Mouse (Mus musculus) forebrain, embryonic 14.5 days (tissue): ENCODE results near the gene Dmrt2. TPM values are rescaled to one million over a fixed set of nuclear protein-coding genes. Genes with fewer than 3 reads are reported as not detected.

Source experiments
- ATAC-seq: fragments of 200-750 bp; cut with Nextera tagmentation; 2 replicates; pipeline ENCODE4 v1.8.0; 2017; ENCODE audit warnings: mild to moderate bottlenecking, moderate library complexity
- DNase-seq: peaks from one replicate; pipeline ENCODE4 v3.0.0-alpha.2; 2015; ENCODE audit warnings: low spot score
- H3K27ac ChIP-seq: fragments of 300-500 bp; sonication (generic); 2 replicates; pipeline ENCODE4 v1.5.1; 2014; ENCODE audit warnings: low read depth, mild to moderate bottlenecking, control low read depth, low read length, moderate library complexity
- H3K27me3 ChIP-seq: fragments of 300-500 bp; sonication (generic); replicated peaks from 2 replicates; pipeline ENCODE4 v1.6.1; 2014; ENCODE audit warnings: low read length, control low read depth, mixed read lengths; ENCODE audit not compliant: control insufficient read depth, insufficient read depth
- H3K36me3 ChIP-seq: fragments of 300-500 bp; sonication (generic); 2 replicates; pipeline ENCODE4 v1.6.1; 2014; ENCODE audit warnings: low read length, control low read depth; ENCODE audit not compliant: control insufficient read depth, insufficient read depth
- H3K4me1 ChIP-seq: fragments of 300-500 bp; sonication (generic); 2 replicates; pipeline ENCODE4 v1.6.1; 2014; ENCODE audit warnings: antibody characterized with exemption, low read length, control low read depth; ENCODE audit not compliant: control insufficient read depth, insufficient read depth
- H3K4me2 ChIP-seq: fragments of 300-500 bp; sonication (generic); 2 replicates; pipeline ENCODE4 v1.6.1; 2014; ENCODE audit warnings: mild to moderate bottlenecking, control low read depth, low read length
- H3K4me3 ChIP-seq: fragments of 300-500 bp; sonication (generic); 2 replicates; pipeline ENCODE4 v1.5.1; 2014; ENCODE audit warnings: low read depth, low read length, control low read depth
- H3K9ac ChIP-seq: fragments of 300-500 bp; sonication (generic); 2 replicates; pipeline ENCODE4 v1.6.1; 2014; ENCODE audit warnings: mild to moderate bottlenecking, low read length, control low read depth, moderate library complexity
- H3K9me3 ChIP-seq: fragments of 300-500 bp; sonication (generic); replicated peaks from 2 replicates; pipeline ENCODE4 v1.6.1; 2016; ENCODE audit warnings: low read length, control low read depth, mixed read lengths; ENCODE audit not compliant: control insufficient read depth
- WGBS: fragments of 180-500 bp; shearing (Covaris S2); extraction: QIAGEN DNeasy Blood & Tissue Kit; methylation state at CpG from one replicate; pipeline ENCODE4 v1.1.7; 2014; 5-methylcytosine and 5-hydroxymethylcytosine counted together
- polyA plus RNA-seq: library from polyadenylated mRNA; unstranded; fragments of >200 nt; fragmentation: Nextera tagmentation; extraction: Ambion mirVana; gene quantifications from 2 replicates; pipeline ENCODE4 v1.2.1, GENCODE M21; 2014

The Dmrt2 gene
- polyA plus RNA-seq, 1 experiment from 2014 or later, result 0.58 TPM

DNA sequence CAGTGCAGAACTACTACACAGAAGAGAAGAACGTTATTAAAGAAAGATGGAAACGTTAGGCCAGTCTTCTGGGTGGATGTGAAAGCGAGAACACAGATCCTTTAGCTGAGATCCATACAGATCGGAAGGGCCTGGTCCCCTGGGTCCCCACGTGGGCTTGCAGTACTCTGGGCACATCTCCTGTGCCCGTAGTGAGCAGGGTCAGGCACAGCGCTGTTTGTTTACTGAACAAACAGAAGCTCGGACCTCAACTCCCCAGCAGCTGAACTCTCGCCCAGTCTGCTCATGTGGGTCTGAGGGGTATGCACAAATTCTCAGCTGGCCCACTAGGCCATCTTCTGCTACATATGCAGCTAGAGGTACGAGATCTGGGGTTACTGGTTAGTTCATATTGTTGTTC is 21.7 kb upstream of the Dmrt2 start:
- Histone ChIP-seq H3K9ac (no peak overlapping the region), H3K36me3 (no peaks in the 10 kb centered on the region), H3K4me2 (no peak overlapping the region), H3K27ac (no peak overlapping the region), H3K4me3 (no peak overlapping the region), H3K27me3 (no peaks in the 10 kb centered on the region), H3K4me1 (no peaks in the 10 kb centered on the region), H3K9me3 (no peaks in the 10 kb centered on the region)
- no peak for DNase-seq
- ATAC-seq, result no peak
- WGBS, result 87% methylated on average over 10 of the region's 10 CpGs

DNA sequence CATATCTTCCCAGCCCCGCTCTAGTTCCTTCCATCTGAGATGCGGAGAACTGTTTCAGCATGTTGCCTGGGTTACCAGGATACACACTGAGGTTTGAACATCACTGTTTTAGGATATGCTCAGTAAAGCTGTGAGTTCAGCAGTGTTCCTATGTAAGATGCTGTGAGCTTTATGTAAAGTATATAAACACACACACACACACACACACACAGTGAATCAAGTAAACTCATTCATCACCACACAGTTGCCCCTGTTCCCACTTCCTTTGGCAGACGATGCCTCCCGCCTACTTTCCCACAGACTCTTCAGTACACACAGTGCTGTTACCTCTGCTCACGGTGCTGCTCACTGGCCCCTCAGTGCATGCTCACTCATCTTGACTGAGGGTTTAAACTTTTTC is 19.7 kb upstream of the Dmrt2 start:
- Histone ChIP-seq H3K4me2 (no peak overlapping the region), H3K9me3 (no peaks in the 10 kb centered on the region), H3K9ac (no peak overlapping the region), H3K4me1 (no peaks in the 10 kb centered on the region), H3K4me3 (no peak overlapping the region), H3K27ac (no peak overlapping the region), H3K36me3 (no peaks in the 10 kb centered on the region), H3K27me3 (no peaks in the 10 kb centered on the region)
- 71% methylated on average over 5 of the region's 5 CpGs for WGBS
- DNase-seq (no peak), ATAC-seq (no peak)

DNA sequence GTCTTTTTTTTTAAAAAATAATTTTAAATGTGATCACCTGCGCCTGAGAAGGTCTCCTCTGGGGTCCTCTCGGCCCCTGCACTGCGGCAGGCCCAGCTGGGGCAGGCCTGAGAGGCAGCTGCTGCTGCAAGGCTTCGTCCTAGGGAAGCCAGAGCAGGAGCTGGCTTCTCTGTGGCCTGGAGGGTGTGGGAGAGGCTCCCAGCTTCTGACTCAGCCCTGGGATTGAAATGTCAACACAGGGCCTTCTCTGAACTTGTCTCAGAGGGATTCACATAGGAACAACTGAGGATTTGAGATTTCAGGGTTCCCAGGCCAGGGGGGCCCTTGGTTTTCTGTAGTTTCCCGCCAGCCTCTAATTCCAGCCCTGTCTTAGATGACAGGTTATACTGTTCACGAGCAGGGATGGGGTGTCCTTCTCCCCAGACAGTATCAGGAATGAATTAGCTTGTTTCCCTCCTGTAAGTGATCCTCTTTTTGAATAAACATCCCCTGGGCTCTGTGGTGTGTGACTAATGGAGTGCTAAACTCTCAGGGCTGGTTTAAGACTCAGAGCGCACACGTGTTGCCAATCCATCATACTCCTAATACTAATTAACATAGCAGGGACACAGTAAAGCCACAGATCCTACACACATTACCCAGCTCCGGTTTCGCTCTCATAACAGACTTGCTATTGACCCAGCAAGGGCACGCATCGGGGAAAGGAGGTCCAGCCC is 18.0 kb upstream of the Dmrt2 start:
- Histone ChIP-seq H3K9me3 (no peaks in the 10 kb centered on the region), H3K27ac (no peak overlapping the region), H3K4me3 (no peak overlapping the region), H3K4me2 (no peak overlapping the region), H3K27me3 (no peaks in the 10 kb centered on the region), H3K36me3 (no peaks in the 10 kb centered on the region), H3K9ac (no peak overlapping the region), H3K4me1 (no peaks in the 10 kb centered on the region)
- DNase-seq (no peak), ATAC-seq (no peak)
- 70% methylated on average over 12 of the region's 12 CpGs for WGBS

DNA sequence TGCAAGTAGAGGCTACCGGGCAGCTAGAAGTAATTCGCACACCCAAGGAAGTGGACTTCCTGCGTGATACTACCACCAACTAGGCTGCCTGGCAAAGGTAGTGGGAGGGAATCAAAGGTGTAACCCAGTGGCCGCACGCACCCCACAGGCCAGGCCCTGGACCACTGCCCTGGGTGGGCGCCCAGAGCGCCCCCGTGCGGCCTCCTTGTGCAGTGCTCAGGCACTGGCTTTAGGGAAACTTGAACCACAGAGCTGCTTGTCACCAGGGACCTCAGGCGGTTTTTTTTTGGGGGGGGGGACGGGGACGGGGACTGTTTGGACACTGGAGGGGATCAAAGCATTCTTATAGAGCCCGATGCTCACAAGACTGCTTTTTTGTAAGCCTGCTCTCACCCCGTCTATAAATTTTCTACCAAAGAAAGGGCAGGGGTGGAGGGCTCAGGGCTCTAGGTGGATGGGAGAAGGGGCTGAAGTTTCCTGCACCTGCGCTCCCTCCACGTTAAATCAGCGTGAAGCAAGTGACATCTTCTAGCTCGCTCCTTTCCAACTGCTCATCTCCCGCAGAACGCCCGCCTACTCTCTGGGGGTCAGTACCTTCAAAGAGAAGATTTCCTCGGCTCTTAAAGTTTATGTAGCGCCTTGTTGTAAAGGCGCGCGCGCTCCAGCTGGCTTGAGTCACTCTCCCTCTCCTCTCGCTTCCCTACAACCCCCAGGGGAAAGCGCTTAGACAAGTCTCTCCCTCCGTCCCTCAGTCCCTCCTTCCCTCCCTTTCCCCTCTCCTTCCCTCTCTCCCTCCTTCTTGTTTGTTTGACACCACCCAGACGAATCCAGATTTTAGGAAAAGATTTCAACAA is 6.5 kb upstream of the Dmrt2 start:
- H3K36me3 ChIP-seq, result no peaks in the 10 kb centered on the region
- H3K4me1 ChIP-seq, result no peaks in the 10 kb centered on the region
- WGBS, result 2% methylated on average over 31 of the region's 31 CpGs
- H3K27ac ChIP-seq, result no peak overlapping the region
- DNase-seq (no peak), ATAC-seq (no peak)
- no peaks in the 10 kb centered on the region for H3K9me3 ChIP-seq
- H3K9ac ChIP-seq, result no peak overlapping the region
- peaks cover 63% of the 10 kb centered on the region for H3K27me3 ChIP-seq
- no peak overlapping the region for H3K4me3 ChIP-seq
- H3K4me2 ChIP-seq, result no peak overlapping the region

DNA sequence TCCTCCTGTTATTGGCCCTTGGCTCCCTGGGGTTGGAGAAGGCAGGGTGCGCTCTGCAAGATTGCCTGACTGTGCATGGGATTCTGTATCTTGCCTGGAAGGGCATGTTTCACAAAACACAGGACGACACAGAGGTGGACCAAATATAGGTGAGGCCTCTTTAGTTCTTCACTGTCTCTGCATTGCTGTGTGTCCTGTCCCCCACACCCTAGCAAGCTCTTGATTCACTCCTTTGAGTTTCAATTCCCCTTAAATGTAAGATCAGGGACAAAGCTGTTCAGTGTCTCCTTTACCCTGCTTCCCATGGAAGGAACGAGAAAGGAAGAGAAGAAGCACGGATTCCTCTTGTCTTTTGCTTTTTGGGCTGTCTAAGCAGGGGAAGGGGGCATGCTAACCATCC is 4.4 kb upstream of the Dmrt2 start:
- WGBS, result 12% methylated on average over 4 of the region's 4 CpGs
- peaks cover 4% of the 10 kb centered on the region; the same call in 1 of the 2 replicates for H3K4me1 ChIP-seq
- DNase-seq, result no peak

DNA sequence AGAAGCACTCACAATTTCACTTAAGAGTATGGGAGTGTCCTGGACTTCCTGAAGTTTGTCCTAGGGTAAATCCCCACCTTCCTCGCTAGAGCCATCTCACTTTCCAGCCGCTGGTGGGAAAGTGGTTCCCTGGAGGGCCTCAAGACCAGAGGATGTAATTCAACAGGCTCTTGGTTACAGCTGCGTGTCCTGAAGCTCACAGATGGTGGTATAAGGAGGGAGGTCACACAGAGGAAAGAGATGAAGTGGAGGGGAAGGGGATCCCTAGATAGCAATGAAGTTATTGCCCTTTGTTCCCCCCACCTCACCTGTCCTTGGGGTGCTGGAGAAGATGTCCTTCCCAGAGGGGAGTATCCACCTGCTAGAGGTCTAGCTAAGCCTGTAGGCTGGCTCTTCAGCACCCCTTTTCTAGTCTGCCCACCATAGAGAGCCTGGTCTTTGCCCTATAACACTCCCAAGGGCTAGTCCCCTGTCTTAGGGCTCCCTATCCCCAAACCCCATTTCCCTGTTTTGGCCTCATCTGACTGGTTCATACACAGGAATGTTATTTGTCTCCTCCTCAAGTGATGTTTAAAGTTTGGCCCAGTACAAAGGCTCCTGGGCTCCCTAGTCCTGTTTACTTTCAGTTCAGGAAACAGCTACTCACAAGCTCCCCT is 2.5 kb upstream of the Dmrt2 start:
- Histone ChIP-seq H3K27me3 (peaks cover 83% of the 10 kb centered on the region), H3K4me1 (peaks cover 10% of the 10 kb centered on the region), H3K27ac (no peak overlapping the region), H3K4me3 (no peak overlapping the region), H3K9me3 (no peaks in the 10 kb centered on the region), H3K36me3 (no peaks in the 10 kb centered on the region), H3K4me2 (no peak overlapping the region), H3K9ac (no peak overlapping the region)
- 2% methylated on average over 3 of the region's 3 CpGs for WGBS
- no peak for DNase-seq
- no peak for ATAC-seq

More for the DNA sequence above, 4.4 kb upstream of the Dmrt2 start:
- Histone ChIP-seq H3K9ac (no peak overlapping the region), H3K9me3 (no peaks in the 10 kb centered on the region), H3K27me3 (peaks cover 70% of the 10 kb centered on the region), H3K4me2 (no peak overlapping the region), H3K36me3 (no peaks in the 10 kb centered on the region), H3K27ac (no peak overlapping the region), H3K4me3 (no peak overlapping the region)
- no peak for ATAC-seq

DNA sequence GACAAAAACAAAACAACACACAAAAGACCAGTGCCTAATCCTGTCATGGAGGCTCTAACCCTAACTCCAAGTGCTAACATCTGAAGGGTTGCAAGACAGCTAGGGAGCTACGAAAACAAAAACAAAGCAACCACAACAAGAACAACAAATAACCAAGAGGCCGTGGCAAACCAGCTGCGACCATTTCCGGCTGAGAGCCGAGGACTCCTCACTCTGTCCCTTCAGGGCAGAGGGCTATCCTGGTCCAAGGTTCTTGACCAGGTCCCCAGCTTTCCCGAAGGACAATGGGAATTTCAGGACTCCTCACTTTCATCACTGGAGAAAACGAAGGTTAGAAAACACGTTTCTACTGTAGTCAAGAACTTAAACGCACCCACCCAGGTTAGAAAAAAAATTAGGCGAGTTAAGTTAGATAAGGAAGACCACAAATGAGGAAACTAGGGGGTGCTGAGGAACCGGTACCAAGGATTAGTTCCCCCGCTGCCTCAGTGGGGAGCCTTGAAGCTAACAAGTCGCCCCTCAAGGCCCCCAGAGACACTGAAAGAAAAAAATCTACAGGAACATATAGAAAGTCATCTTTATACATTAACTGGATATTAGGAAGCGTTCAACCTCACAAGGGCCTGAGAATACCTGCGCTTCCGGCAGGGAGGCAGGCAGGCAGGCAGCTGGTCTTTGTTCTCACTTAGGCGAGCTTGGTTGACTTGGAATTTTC is 1.5 kb upstream of the Dmrt2 start:
- Histone ChIP-seq H3K36me3 (no peaks in the 10 kb centered on the region), H3K4me2 (no peak overlapping the region), H3K4me1 (peaks cover 10% of the 10 kb centered on the region), H3K9ac (no peak overlapping the region), H3K27ac (no peak overlapping the region), H3K9me3 (no peaks in the 10 kb centered on the region), H3K27me3 (peaks cover 83% of the 10 kb centered on the region), H3K4me3 (no peak overlapping the region)
- no peak for DNase-seq
- ATAC-seq, result no peak
- under 1% methylated on average over 17 of the region's 17 CpGs for WGBS

DNA sequence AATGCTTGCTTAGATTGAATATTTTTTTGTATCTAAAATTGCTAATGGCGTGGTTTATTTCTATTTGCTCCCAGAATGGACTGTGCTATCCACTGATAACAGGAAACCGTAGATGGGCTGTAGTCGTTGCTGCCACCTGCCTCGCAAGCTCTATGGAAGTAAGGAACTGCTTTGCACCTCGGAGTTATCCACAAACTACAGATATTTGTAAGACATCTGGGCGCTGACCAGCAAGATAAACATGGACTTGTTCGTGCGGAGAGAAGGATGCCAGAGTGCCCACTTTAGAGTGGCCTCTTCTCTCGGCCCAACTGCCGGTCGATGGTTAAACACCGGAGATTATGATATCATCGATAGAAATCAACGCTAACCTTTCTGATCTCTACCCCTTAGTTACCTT is 530 bp upstream of the Dmrt2 start:
- Histone ChIP-seq H3K27ac (no peak overlapping the region), H3K4me3 (peak overlapping the region; percentile 32), H3K9me3 (no peaks in the 10 kb centered on the region), H3K36me3 (no peaks in the 10 kb centered on the region), H3K9ac (no peak overlapping the region), H3K4me1 (peaks cover 10% of the 10 kb centered on the region), H3K4me2 (peak overlapping the region; percentile 70), H3K27me3 (peaks cover 83% of the 10 kb centered on the region)
- DNase-seq, result no peak
- WGBS, result under 1% methylated on average over 14 of the region's 14 CpGs
- ATAC-seq, result peak; percentile 12; the same call in 1 of the 2 replicates
